Mouse (Mus musculus) ovary, postnatal 10 days (tissue): ENCODE measurements around the gene Oip5.

Experiments used
- DNase-seq: peaks from one replicate; pipeline ENCODE4 v3.0.0; 2022; ENCODE audit warnings: low spot score

The Oip5 gene

GRCm38 (mm10) chr2:119587383-119587782, 30.9 kb downstream of the Oip5 start:
- peak; percentile 9 for DNase-seq

- no peak for DNase-seq
These were observed 34.0 kb downstream of the Oip5 start for GRCm38 (mm10) chr2:119584282-119584681.

GRCm38 (mm10) chr2:119583439-119583838, 34.8 kb downstream of the Oip5 start:
- DNase-seq: no peak

- DNase-seq: no peak
These were observed 36.7 kb downstream of the Oip5 start for GRCm38 (mm10) chr2:119581571-119581970.

GRCm38 (mm10) chr2:119572471-119572870, 45.8 kb downstream of the Oip5 start:
- DNase-seq: no peak

GRCm38 (mm10) chr2:119566182-119566855, 52.0 kb downstream of the Oip5 start:
- no peak for DNase-seq

- DNase-seq: no peak
These were observed 53.0 kb downstream of the Oip5 start for GRCm38 (mm10) chr2:119565284-119565683.

- no peak for DNase-seq
These were observed 56.5 kb downstream of the Oip5 start for GRCm38 (mm10) chr2:119561794-119562193.
